Mouse (Mus musculus): ENCODE data around the gene Crebbp.

DNA sequence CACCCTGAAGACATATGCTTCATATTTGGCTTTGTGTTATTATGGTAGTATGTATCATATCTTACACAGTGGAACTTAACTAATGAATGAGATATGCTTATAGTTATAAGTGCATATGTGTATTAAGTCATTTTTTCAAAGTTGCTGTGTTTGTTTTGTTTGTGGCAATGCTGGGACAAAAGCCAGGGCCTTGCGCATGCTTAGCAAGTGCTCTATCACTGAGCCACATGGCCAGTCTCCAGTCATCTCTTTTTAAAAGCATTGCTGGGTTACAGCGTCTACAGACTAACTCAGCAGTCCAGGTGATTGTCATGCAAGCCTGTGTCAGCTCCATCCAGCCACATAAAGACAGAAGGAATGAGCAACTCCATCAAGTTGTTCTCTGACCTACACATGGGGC lies 12.0 kb upstream of the Crebbp start:
- TF ChIP-seq CTCF (IDR thresholded peaks at IDR 0.05; ENCODE audit: borderline replicate concordance, control insufficient read depth, extremely low read depth, insufficient read depth, low read length, poor library complexity): no peak
- TF ChIP-seq POLR2A (IDR thresholded peaks at IDR 0.05; ENCODE audit: control insufficient read depth, extremely low read depth, insufficient read depth, low read length, poor library complexity): no peak

Measured in thymus, adult 2 months (tissue).